Mouse (Mus musculus) stomach, embryonic 14.5 days (tissue): ENCODE results near the gene Scaf11. TPM values are rescaled to one million over a fixed set of nuclear protein-coding genes. Genes with fewer than 3 reads are reported as not detected.

Experiments used
- ATAC-seq: fragments of 200-750 bp; cut with Nextera tagmentation; 2 replicates; pipeline ENCODE4 v1.8.0; 2017; ENCODE audit warnings: low read depth, moderate TSS enrichment; ENCODE audit not compliant: insufficient number of reproducible peaks, insufficient read depth, low FRiP score
- H3K27ac ChIP-seq: fragments of 300-500 bp; sonication (generic); 2 replicates; pipeline ENCODE4 v1.5.1; 2014; ENCODE audit warnings: mild to moderate bottlenecking, low read length, moderate library complexity, mixed read lengths
- H3K27me3 ChIP-seq: fragments of 300-500 bp; sonication (generic); 2 replicates; pipeline ENCODE4 v1.6.1; 2014; ENCODE audit warnings: low read length, control low read depth, mixed read lengths; ENCODE audit not compliant: control insufficient read depth, insufficient read depth
- H3K36me3 ChIP-seq: fragments of 300-500 bp; sonication (generic); 2 replicates; pipeline ENCODE4 v1.6.1; 2014; ENCODE audit warnings: mild to moderate bottlenecking, control low read depth, low read length, moderate library complexity, mixed read lengths; ENCODE audit not compliant: control insufficient read depth, insufficient read depth
- H3K4me1 ChIP-seq: fragments of 300-500 bp; sonication (generic); 2 replicates; pipeline ENCODE4 v1.6.1; 2014; ENCODE audit warnings: low read length, control low read depth, mixed read lengths; ENCODE audit not compliant: control insufficient read depth, insufficient read depth
- H3K4me2 ChIP-seq: fragments of 300-500 bp; sonication (generic); replicated peaks from 2 replicates; pipeline ENCODE4 v1.6.1; 2014; ENCODE audit warnings: low read depth, low read length, control low read depth
- H3K4me3 ChIP-seq: fragments of 300-500 bp; sonication (generic); 2 replicates; pipeline ENCODE4 v1.5.1; 2014; ENCODE audit warnings: low read depth, low read length, control low read depth
- H3K9ac ChIP-seq: fragments of 300-500 bp; sonication (generic); replicated peaks from 2 replicates; pipeline ENCODE4 v1.6.1; 2014; ENCODE audit warnings: low read depth, mild to moderate bottlenecking, control low read depth, low read length, moderate library complexity, mixed read lengths
- H3K9me3 ChIP-seq: fragments of 300-500 bp; sonication (generic); 2 replicates; pipeline ENCODE4 v1.6.1; 2016; ENCODE audit warnings: low read depth, low read length, control low read depth; ENCODE audit not compliant: control insufficient read depth
- WGBS: fragments of 180-500 bp; shearing (Covaris S2); extraction: QIAGEN DNeasy Blood & Tissue Kit; methylation state at CpG from one replicate; pipeline ENCODE4 v1.1.7; 2014; 5-methylcytosine and 5-hydroxymethylcytosine counted together
- microRNA-seq: library from miRNA; unstranded; fragments of <30 nt; microRNA quantifications from one replicate; pipeline ENCODE4, GENCODE M21; 2016
- polyA plus RNA-seq: library from polyadenylated mRNA; unstranded; fragments of >200 nt; fragmentation: Nextera tagmentation; extraction: Ambion mirVana; gene quantifications from 2 replicates; pipeline ENCODE4 v1.2.1, GENCODE M21; 2014

The Scaf11 gene
- polyA plus RNA-seq, 1 experiment from 2014 or later: 105 TPM

GRCm38 (mm10) chr15:96373161-96373560 lies 87.5 kb downstream of the Scaf11 start:
- no peak overlapping the region for H3K4me3 ChIP-seq
- H3K9ac ChIP-seq: no peak overlapping the region
- ATAC-seq: no peak
- no peaks in the 10 kb centered on the region for H3K27me3 ChIP-seq
- H3K4me2 ChIP-seq: no peak overlapping the region
- H3K27ac ChIP-seq: no peak overlapping the region
- 0 out of 2 replicates have a peak, but pooled peaks cover 5% of the 10 kb centered on the region for H3K4me1 ChIP-seq
- WGBS: 87% methylated on average over 5 of the region's 5 CpGs
- peaks cover 53% of the 10 kb centered on the region for H3K36me3 ChIP-seq
- no peaks in the 10 kb centered on the region for H3K9me3 ChIP-seq

- Histone ChIP-seq H3K4me3 (no peak overlapping the region), H3K36me3 (peaks cover 54% of the 10 kb centered on the region), H3K4me1 (0 out of 2 replicates have a peak, but pooled peaks cover 5% of the 10 kb centered on the region), H3K27ac (no peak overlapping the region), H3K27me3 (no peaks in the 10 kb centered on the region), H3K9ac (no peak overlapping the region), H3K9me3 (no peaks in the 10 kb centered on the region), H3K4me2 (no peak overlapping the region)
- ATAC-seq: no peak
- 81% methylated on average over 6 of the region's 6 CpGs for WGBS
Observed at GRCm38 (mm10) chr15:96372628-96373027, 88.0 kb downstream of the Scaf11 start.

GRCm38 (mm10) chr15:96371311-96371710 lies 89.3 kb downstream of the Scaf11 start:
- Histone ChIP-seq H3K9ac (no peak overlapping the region), H3K9me3 (no peaks in the 10 kb centered on the region), H3K4me3 (no peak overlapping the region), H3K4me1 (no peaks in the 10 kb centered on the region), H3K27me3 (no peaks in the 10 kb centered on the region), H3K36me3 (peaks cover 55% of the 10 kb centered on the region), H3K27ac (no peak overlapping the region), H3K4me2 (no peak overlapping the region)
- ATAC-seq: no peak
- WGBS: 97% methylated on average over 18 of the region's 18 CpGs

GRCm38 (mm10) chr15:96366176-96366963 lies 94.3 kb downstream of the Scaf11 start:
- H3K36me3 ChIP-seq: peaks cover 71% of the 10 kb centered on the region
- no peak for ATAC-seq
- H3K9ac ChIP-seq: no peak overlapping the region
- H3K9me3 ChIP-seq: no peaks in the 10 kb centered on the region
- no peak overlapping the region for H3K27ac ChIP-seq
- no peak overlapping the region for H3K4me3 ChIP-seq
- WGBS: 82% methylated on average over 11 of the region's 11 CpGs
- H3K4me2 ChIP-seq: no peak overlapping the region
- H3K4me1 ChIP-seq: no peaks in the 10 kb centered on the region
- no peaks in the 10 kb centered on the region for H3K27me3 ChIP-seq

GRCm38 (mm10) chr15:96365351-96365750 lies 95.3 kb downstream of the Scaf11 start:
- Histone ChIP-seq H3K27ac (no peak overlapping the region), H3K27me3 (no peaks in the 10 kb centered on the region), H3K4me2 (no peak overlapping the region), H3K4me3 (no peak overlapping the region), H3K9me3 (no peaks in the 10 kb centered on the region), H3K36me3 (peaks cover 61% of the 10 kb centered on the region), H3K9ac (no peak overlapping the region), H3K4me1 (no peaks in the 10 kb centered on the region)
- 84% methylated on average over 3 of the region's 3 CpGs for WGBS
- no peak for ATAC-seq

Small RNA genes within 50 kb of the gene (microRNA-seq; reads per million reads assigned to microRNA genes)
- gene Gm25397: not detected

Other genes with a start within 250 kb of the Scaf11 start
- gene Arid2, start 173.3 kb downstream of the Scaf11 start, polyA plus RNA-seq: 29.6 and 31.2 TPM in 2 replicates
- 77.5 and 82.8 TPM in 2 replicates for gene Slc38a1, start 182.1 kb upstream of the Scaf11 start, polyA plus RNA-seq
- gene Slc38a2, start 238.9 kb upstream of the Scaf11 start, polyA plus RNA-seq: 149 and 154 TPM in 2 replicates